Mouse (Mus musculus): ENCODE results near the gene Gsdma3.
"Not testable (repeated sequence)": the region's sequence is repeated elsewhere in the genome, so short reads cannot be mapped to it uniquely, and the experiment has no call there.

The Gsdma3 gene

GRCm38 (mm10) chr11:98595955-98596354, 30.2 kb upstream of the Gsdma3 start:
- no peak for DNase-seq (ENCODE audit: low read depth)

GRCm38 (mm10) chr11:98597363-98597762, 28.8 kb upstream of the Gsdma3 start:
- DNase-seq (ENCODE audit: low read depth) = peak; percentile 80

- DNase-seq (ENCODE audit: low read depth) = no peak
Observed at GRCm38 (mm10) chr11:98597991-98598390, 28.2 kb upstream of the Gsdma3 start, which contains the start of gene Lrrc3c. Gene Lrrc3c (plus strand): TSS chr11:98598291.

GRCm38 (mm10) chr11:98598851-98599290, 27.3 kb upstream of the Gsdma3 start:
- DNase-seq (ENCODE audit: low read depth) = no peak

GRCm38 (mm10) chr11:98599291-98599690, 26.9 kb upstream of the Gsdma3 start:
- no peak for DNase-seq (ENCODE audit: low read depth)

- no peak for DNase-seq (ENCODE audit: low read depth)
Observed at GRCm38 (mm10) chr11:98602090-98602690, 24.0 kb upstream of the Gsdma3 start.

- no peak for DNase-seq (ENCODE audit: low read depth)
Observed at GRCm38 (mm10) chr11:98603953-98604352, 22.2 kb upstream of the Gsdma3 start.

- not testable (repeated sequence) for DNase-seq (ENCODE audit: low read depth)
Observed at GRCm38 (mm10) chr11:98604911-98605310, 21.2 kb upstream of the Gsdma3 start.

- DNase-seq (ENCODE audit: low read depth) = peak; percentile 47
Observed at GRCm38 (mm10) chr11:98606763-98607162, 19.4 kb upstream of the Gsdma3 start.

- DNase-seq (ENCODE audit: low read depth) = no peak
Observed at GRCm38 (mm10) chr11:98620791-98621190, 5.4 kb upstream of the Gsdma3 start.

- DNase-seq (ENCODE audit: low read depth) = not testable (repeated sequence)
Observed at GRCm38 (mm10) chr11:98623981-98624380, 2.2 kb upstream of the Gsdma3 start.

GRCm38 (mm10) chr11:98624381-98624780, 1.8 kb upstream of the Gsdma3 start:
- not testable (repeated sequence) for DNase-seq (ENCODE audit: low read depth)

GRCm38 (mm10) chr11:98628706-98629105, 2.5 kb downstream of the Gsdma3 start:
- DNase-seq (ENCODE audit: low read depth) = no peak

GRCm38 (mm10) chr11:98630646-98631045, 4.5 kb downstream of the Gsdma3 start:
- no peak for DNase-seq (ENCODE audit: low read depth)

GRCm38 (mm10) chr11:98635312-98635970, 9.3 kb downstream of the Gsdma3 start:
- DNase-seq (ENCODE audit: low read depth) = peak; percentile 6

GRCm38 (mm10) chr11:98637501-98637900, 11.3 kb downstream of the Gsdma3 start:
- no peak for DNase-seq (ENCODE audit: low read depth)

- DNase-seq (ENCODE audit: low read depth) = no peak
Observed at GRCm38 (mm10) chr11:98640091-98640490, 13.9 kb downstream of the Gsdma3 start.

GRCm38 (mm10) chr11:98644757-98645156, 18.6 kb downstream of the Gsdma3 start:
- no peak for DNase-seq (ENCODE audit: low read depth)

GRCm38 (mm10) chr11:98645946-98646345, 19.8 kb downstream of the Gsdma3 start:
- no peak for DNase-seq (ENCODE audit: low read depth)

GRCm38 (mm10) chr11:98646459-98646858, 20.3 kb downstream of the Gsdma3 start, which contains the start of gene Gsdma2:
Gene Gsdma2 (plus strand): TSS chr11:98646759.
- no peak for DNase-seq (ENCODE audit: low read depth)

- peak; percentile 13 for DNase-seq (ENCODE audit: low read depth)
Observed at GRCm38 (mm10) chr11:98655076-98655475, 28.9 kb downstream of the Gsdma3 start.

GRCm38 (mm10) chr11:98660517-98660916, 34.4 kb downstream of the Gsdma3 start:
- no peak for DNase-seq (ENCODE audit: low read depth)

GRCm38 (mm10) chr11:98664091-98664490, 37.9 kb downstream of the Gsdma3 start, which contains the start of gene Gsdma:
Gene Gsdma (plus strand): TSS chr11:98664351.
- DNase-seq (ENCODE audit: low read depth) = no peak

Measured in c-Kit-positive CD71-positive TER-119-negative erythroid progenitor cells, embryonic 14.5 days (primary cell).